Mouse (Mus musculus) limb, embryonic 13.5 days (tissue): ENCODE measurements around the gene Tbk1. TPM values are rescaled to one million over a fixed set of nuclear protein-coding genes. Genes with fewer than 3 reads are reported as not detected.
A peak's percentile ranks its signal among the peaks of the same experiment; 100 is the strongest.

Source experiments
- ATAC-seq: fragments of 200-750 bp; cut with Nextera tagmentation; 2 replicates; pipeline ENCODE4 v1.8.0; 2017; ENCODE audit warnings: low read depth, moderate number of reproducible peaks, moderate TSS enrichment; ENCODE audit not compliant: low FRiP score
- H3K27ac ChIP-seq: fragments of 300-500 bp; sonication (generic); 2 replicates; pipeline ENCODE4 v1.5.1; 2015; ENCODE audit warnings: inconsistent platforms, mild to moderate bottlenecking, moderate library complexity
- H3K27me3 ChIP-seq: fragments of 300-500 bp; sonication (generic); 2 replicates; pipeline ENCODE4 v1.6.1; 2015; ENCODE audit warnings: mild to moderate bottlenecking, inconsistent platforms
- H3K36me3 ChIP-seq: fragments of 300-500 bp; sonication (generic); 2 replicates; pipeline ENCODE4 v1.6.1; 2015; ENCODE audit warnings: inconsistent platforms, mild to moderate bottlenecking, moderate library complexity
- H3K4me1 ChIP-seq: fragments of 300-500 bp; sonication (generic); 2 replicates; pipeline ENCODE4 v1.6.1; 2015; ENCODE audit warnings: inconsistent platforms
- H3K4me2 ChIP-seq: fragments of 300-500 bp; sonication (generic); replicated peaks from 2 replicates; pipeline ENCODE4 v1.6.1; 2015; ENCODE audit warnings: inconsistent platforms, mild to moderate bottlenecking, moderate library complexity
- H3K4me3 ChIP-seq: fragments of 300-500 bp; sonication (generic); 2 replicates; pipeline ENCODE4 v1.5.1; 2015; ENCODE audit warnings: moderate library complexity, mild to moderate bottlenecking, inconsistent platforms
- H3K9ac ChIP-seq: fragments of 300-500 bp; sonication (generic); 2 replicates; pipeline ENCODE4 v1.6.1; 2015; ENCODE audit warnings: mild to moderate bottlenecking, inconsistent platforms
- H3K9me3 ChIP-seq: fragments of 300-500 bp; sonication (generic); 2 replicates; pipeline ENCODE4 v1.6.1; 2016; ENCODE audit warnings: inconsistent platforms
- WGBS: fragments of 180-500 bp; shearing (Covaris S2); methylation state at CpG from one replicate; pipeline ENCODE4 v1.1.7; 2015; 5-methylcytosine and 5-hydroxymethylcytosine counted together
- microRNA-seq: library from miRNA; unstranded; fragments of <30 nt; microRNA quantifications from one replicate; pipeline ENCODE4, GENCODE M21; 2016
- polyA plus RNA-seq: library from polyadenylated mRNA; unstranded; fragments of >200 nt; fragmentation: Nextera tagmentation; extraction: Ambion mirVana; gene quantifications from 2 replicates; pipeline ENCODE4 v1.2.1, GENCODE M21; 2015

The Tbk1 gene
- polyA plus RNA-seq, 1 experiment from 2014 or later, result 31.1 TPM

- no peaks in the 10 kb centered on the region for H3K9me3 ChIP-seq
- H3K36me3 ChIP-seq, result no peaks in the 10 kb centered on the region
- 44% methylated on average over 7 of the region's 7 CpGs for WGBS
- no peak overlapping the region for H3K4me3 ChIP-seq
- no peak overlapping the region for H3K9ac ChIP-seq
- peaks cover 38% of the 10 kb centered on the region for H3K4me1 ChIP-seq
- no peaks in the 10 kb centered on the region for H3K27me3 ChIP-seq
- no peak for ATAC-seq
- H3K27ac ChIP-seq, result peak overlapping the region; percentile 65; the same call in 1 of the 2 replicates
- peak overlapping the region; percentile 67 for H3K4me2 ChIP-seq
Measured at GRCm38 (mm10) chr10:121505929-121506328, 80.7 kb downstream of the Tbk1 start.

GRCm38 (mm10) chr10:121504973-121505911 is 81.3 kb downstream of the Tbk1 start:
- WGBS, result 27% methylated on average over 35 of the region's 35 CpGs
- H3K27ac ChIP-seq, result peak overlapping the region; percentile 65
- no peaks in the 10 kb centered on the region for H3K9me3 ChIP-seq
- H3K36me3 ChIP-seq, result no peaks in the 10 kb centered on the region
- H3K4me1 ChIP-seq, result peaks cover 34% of the 10 kb centered on the region
- peak; percentile 66; the same call in 1 of the 2 replicates for ATAC-seq
- H3K4me3 ChIP-seq, result peak overlapping the region; percentile 41
- peak overlapping the region; percentile 67 for H3K4me2 ChIP-seq
- peak overlapping the region; percentile 51 for H3K9ac ChIP-seq
- no peaks in the 10 kb centered on the region for H3K27me3 ChIP-seq

GRCm38 (mm10) chr10:121501160-121501559 is 85.4 kb downstream of the Tbk1 start:
- Histone ChIP-seq H3K9ac (no peak overlapping the region), H3K4me1 (peaks cover 27% of the 10 kb centered on the region), H3K4me3 (no peak overlapping the region), H3K36me3 (no peaks in the 10 kb centered on the region), H3K27ac (no peak overlapping the region), H3K9me3 (no peaks in the 10 kb centered on the region), H3K4me2 (no peak overlapping the region), H3K27me3 (no peaks in the 10 kb centered on the region)
- no peak for ATAC-seq
- 71% methylated on average over 5 of the region's 5 CpGs for WGBS

GRCm38 (mm10) chr10:121500034-121500433 is 86.6 kb downstream of the Tbk1 start:
- no peak overlapping the region for H3K9ac ChIP-seq
- no peaks in the 10 kb centered on the region for H3K36me3 ChIP-seq
- no peaks in the 10 kb centered on the region for H3K27me3 ChIP-seq
- no peak overlapping the region for H3K27ac ChIP-seq
- H3K4me2 ChIP-seq, result no peak overlapping the region
- no peaks in the 10 kb centered on the region for H3K9me3 ChIP-seq
- H3K4me3 ChIP-seq, result no peak overlapping the region
- WGBS, result 71% methylated on average over 5 of the region's 5 CpGs
- ATAC-seq, result no peak
- peaks cover 19% of the 10 kb centered on the region for H3K4me1 ChIP-seq

GRCm38 (mm10) chr10:121499063-121499462 is 87.5 kb downstream of the Tbk1 start:
- WGBS, result 53% methylated on average over 2 of the region's 2 CpGs

GRCm38 (mm10) chr10:121498481-121498904 is 88.1 kb downstream of the Tbk1 start:
- H3K27ac ChIP-seq, result peak overlapping the region; percentile 28; the same call in 1 of the 2 replicates
- H3K27me3 ChIP-seq, result no peaks in the 10 kb centered on the region
- H3K9me3 ChIP-seq, result no peaks in the 10 kb centered on the region
- no peak for ATAC-seq
- no peak overlapping the region for H3K4me3 ChIP-seq
- H3K9ac ChIP-seq, result no peak overlapping the region
- H3K4me1 ChIP-seq, result peaks cover 14% of the 10 kb centered on the region
- WGBS, result 53% methylated on average over 8 of the region's 8 CpGs
- H3K36me3 ChIP-seq, result no peaks in the 10 kb centered on the region
- H3K4me2 ChIP-seq, result no peak overlapping the region

More at GRCm38 (mm10) chr10:121499063-121499462, 87.5 kb downstream of the Tbk1 start:
- H3K4me2 ChIP-seq, result no peak overlapping the region
- ATAC-seq, result no peak
- H3K36me3 ChIP-seq, result no peaks in the 10 kb centered on the region
- no peaks in the 10 kb centered on the region for H3K27me3 ChIP-seq
- H3K9me3 ChIP-seq, result no peaks in the 10 kb centered on the region
- H3K27ac ChIP-seq, result no peak overlapping the region
- H3K4me1 ChIP-seq, result peaks cover 14% of the 10 kb centered on the region
- no peak overlapping the region for H3K4me3 ChIP-seq
- no peak overlapping the region for H3K9ac ChIP-seq

GRCm38 (mm10) chr10:121497968-121498367 is 88.6 kb downstream of the Tbk1 start:
- H3K27me3 ChIP-seq, result no peaks in the 10 kb centered on the region
- no peaks in the 10 kb centered on the region for H3K9me3 ChIP-seq
- no peak overlapping the region for H3K4me2 ChIP-seq
- H3K36me3 ChIP-seq, result no peaks in the 10 kb centered on the region
- peak overlapping the region; percentile 28; the same call in 1 of the 2 replicates for H3K27ac ChIP-seq
- no peak overlapping the region for H3K4me3 ChIP-seq
- peak; percentile 33; the same call in 1 of the 2 replicates for ATAC-seq
- no peak overlapping the region for H3K9ac ChIP-seq
- 18% methylated on average over 7 of the region's 7 CpGs for WGBS
- peaks cover 14% of the 10 kb centered on the region for H3K4me1 ChIP-seq

- 74% methylated on average over 7 of the region's 7 CpGs for WGBS
- no peak for ATAC-seq
- Histone ChIP-seq H3K27me3 (no peaks in the 10 kb centered on the region), H3K4me3 (no peak overlapping the region), H3K36me3 (no peaks in the 10 kb centered on the region), H3K9me3 (no peaks in the 10 kb centered on the region), H3K4me1 (peaks cover 14% of the 10 kb centered on the region), H3K9ac (no peak overlapping the region), H3K4me2 (no peak overlapping the region), H3K27ac (no peak overlapping the region)
Measured at GRCm38 (mm10) chr10:121496616-121497015, 90.0 kb downstream of the Tbk1 start.

Small RNAs within 50 kb of the gene (microRNA-seq; reads per million reads assigned to microRNA genes)
- gene Gm24330, result not detected

Other genes starting within 250 kb of the Tbk1 start
- 0.64 and 1.0 TPM in 2 replicates for gene Tbc1d30, start 235.5 kb downstream of the Tbk1 start, polyA plus RNA-seq
- gene Gns, start 221.7 kb downstream of the Tbk1 start, polyA plus RNA-seq, result 42.6 and 45.8 TPM in 2 replicates
- 17.8 and 18.1 TPM in 2 replicates for gene Rassf3, start 110.4 kb downstream of the Tbk1 start, polyA plus RNA-seq
- 45.8 and 46.0 TPM in 2 replicates for gene Xpot, start 39.5 kb upstream of the Tbk1 start, polyA plus RNA-seq
- gene D930020B18Rik, start 54.8 kb upstream of the Tbk1 start, polyA plus RNA-seq, result 1.2 TPM in 2 replicates
- gene BC048403, start 153.2 kb upstream of the Tbk1 start, polyA plus RNA-seq, result 2.7 and 2.8 TPM in 2 replicates